15 mouse cellular contexts compared by ENCODE assay signal in the genomic region with DNA sequence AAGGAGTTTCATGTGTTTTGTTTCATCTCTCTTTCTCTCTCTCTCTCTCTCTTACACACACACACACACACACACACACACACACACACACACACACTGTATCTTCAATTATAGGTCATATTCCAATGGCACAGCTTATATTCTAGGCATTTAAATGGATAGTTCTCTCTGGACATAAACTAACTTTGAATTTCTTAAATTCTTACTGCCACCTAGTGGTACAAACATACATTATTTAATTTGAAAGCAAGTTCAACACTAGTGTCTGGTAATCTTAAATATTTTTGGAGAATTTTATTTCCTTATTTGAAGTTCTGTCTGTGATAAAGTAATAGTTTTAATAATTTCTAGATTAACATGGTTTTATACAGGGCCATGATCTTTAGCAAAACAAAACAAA. TPM values are rescaled to one million over a fixed set of nuclear protein-coding genes. Genes with fewer than 3 reads are reported as not detected.
DNase-seq lines count a peak whose midpoint lies in the region; ATAC-seq and TF ChIP-seq lines count a peak whose summit lies in the region.
"Had no signal": no experiment of that assay in that cellular context is flagged by ENCODE, and none has a peak within 500 bp of the region (broad histone marks: within the 10 kb centered on the region; RNA-seq: fewer than 3 reads in every experiment).

No protein-coding gene starts in this region.

- no peak for TF ChIP-seq EP300 in heart, adult 2 months (IDR thresholded peaks at IDR 0.05; ENCODE audit: insufficient read depth, low read depth, low read length)
- TF ChIP-seq EP300 in stomach, postnatal 0 days (optimal IDR thresholded peaks at IDR 0.05) = no peak

- ATAC-seq in heart, embryonic 12.5 days (ENCODE audit: insufficient number of reproducible peaks, low FRiP score) = no peak
- no peak for ATAC-seq in midbrain, embryonic 14.5 days (ENCODE audit: low FRiP score, low TSS enrichment)
- ATAC-seq in midbrain, embryonic 16.5 days = no peak
- no peak for ATAC-seq in embryonic facial prominence, embryonic 14.5 days (ENCODE audit: low read depth)
- no peak for ATAC-seq in stomach, postnatal 0 days (ENCODE audit: low FRiP score, low TSS enrichment)

- no peaks in the 10 kb centered on the region for H3K9me3 ChIP-seq in heart, embryonic 12.5 days (replicated peaks)
- H3K9me3 ChIP-seq in midbrain, embryonic 14.5 days (ENCODE audit: control insufficient read depth, low read length) = no peaks in the 10 kb centered on the region
- H3K9me3 ChIP-seq in midbrain, embryonic 16.5 days (replicated peaks; ENCODE audit: control insufficient read depth, low read length, poor library complexity, severe bottlenecking) = no peaks in the 10 kb centered on the region
- no peaks in the 10 kb centered on the region for H3K9me3 ChIP-seq in embryonic facial prominence, embryonic 14.5 days (ENCODE audit: control insufficient read depth, low read length)
- no peaks in the 10 kb centered on the region for H3K9me3 ChIP-seq in stomach, postnatal 0 days (ENCODE audit: control insufficient read depth, low read length)
- H3K9me3 ChIP-seq: G1E; hindbrain, embryonic 13.5 days; stomach, embryonic 15.5 days had no signal

- DNase-seq in heart, adult 2 months = no peak
- DNase-seq in midbrain, embryonic 14.5 days = peak; percentile 75
- DNase-seq in embryonic facial prominence, embryonic 14.5 days (ENCODE audit: low spot score) = peak; percentile 53
- DNase-seq in stomach, postnatal 0 days (ENCODE audit: low spot score) = no peak
- DNase-seq in frontal cortex, postnatal 36 days (ENCODE audit: low spot score in 2 of 2) = no peak
- no peak for DNase-seq in left cerebral cortex, postnatal 14 days (ENCODE audit: low spot score in 2 of 2)
- DNase-seq: adrenal gland, postnatal 14 days; cerebellum, adult 9-11 months; kidney, postnatal 36 days; lung, postnatal 36 days had no signal

- no peaks in the 10 kb centered on the region; the same call in 1 of the 2 replicates for H3K36me3 ChIP-seq in heart, adult 2 months (ENCODE audit: control insufficient read depth, insufficient read depth, low read length)
- H3K36me3 ChIP-seq in heart, embryonic 12.5 days = peaks cover 66% of the 10 kb centered on the region
- H3K36me3 ChIP-seq in midbrain, embryonic 14.5 days (ENCODE audit: control insufficient read depth, insufficient read depth, low read length) = peaks cover 78% of the 10 kb centered on the region
- H3K36me3 ChIP-seq in midbrain, embryonic 16.5 days (ENCODE audit: control insufficient read depth, insufficient read depth, low read length) = peaks cover 31% of the 10 kb centered on the region
- peaks cover 72% of the 10 kb centered on the region for H3K36me3 ChIP-seq in embryonic facial prominence, embryonic 14.5 days (ENCODE audit: control insufficient read depth, insufficient read depth, low read length)
- peaks cover 11% of the 10 kb centered on the region; the same call in 1 of the 2 replicates for H3K36me3 ChIP-seq in stomach, postnatal 0 days (ENCODE audit: control insufficient read depth, insufficient read depth, low read length)

- intact Hi-C loops in heart, adult 2 months (cut with DNase I) = loop anchor here (1.0 to 10.0 kb wide), 2 partner anchors 87 to 210 kb away; no protein-coding TSS in a partner anchor
- intact Hi-C loops in left cerebral cortex, postnatal 14 days (cut with DNase I) = loop anchor here (2.0 kb wide), 1 partner anchor 86 kb away; no protein-coding TSS in a partner anchor

- no peaks in the 10 kb centered on the region for H3K27me3 ChIP-seq in heart, adult 2 months (ENCODE audit: control insufficient read depth, insufficient read depth, low read length)
- no peaks in the 10 kb centered on the region for H3K27me3 ChIP-seq in heart, embryonic 12.5 days (replicated peaks)
- no peaks in the 10 kb centered on the region for H3K27me3 ChIP-seq in midbrain, embryonic 14.5 days (ENCODE audit: control insufficient read depth, insufficient read depth, low read length)
- no peaks in the 10 kb centered on the region for H3K27me3 ChIP-seq in midbrain, embryonic 16.5 days (ENCODE audit: control insufficient read depth, insufficient read depth, low read depth, low read length)
- H3K27me3 ChIP-seq in embryonic facial prominence, embryonic 14.5 days (replicated peaks; ENCODE audit: control insufficient read depth, insufficient read depth, low read length) = no peaks in the 10 kb centered on the region
- H3K27me3 ChIP-seq in stomach, postnatal 0 days (ENCODE audit: control insufficient read depth, insufficient read depth, low read length) = no peaks in the 10 kb centered on the region
- H3K27me3 ChIP-seq: hindbrain, embryonic 13.5 days; stomach, embryonic 15.5 days had no signal

- TF ChIP-seq CTCF in heart, adult 2 months (IDR thresholded peaks at IDR 0.05) = peak; percentile 68
- peak; percentile 70 for TF ChIP-seq CTCF in stomach, postnatal 0 days (IDR thresholded peaks at IDR 0.05; ENCODE audit: low read depth)

- no peak overlapping the region for H3K4me2 ChIP-seq in heart, embryonic 12.5 days
- H3K4me2 ChIP-seq in midbrain, embryonic 14.5 days (ENCODE audit: low read length) = no peak overlapping the region
- H3K4me2 ChIP-seq in midbrain, embryonic 16.5 days (ENCODE audit: low read length) = no peak overlapping the region
- H3K4me2 ChIP-seq in embryonic facial prominence, embryonic 14.5 days (ENCODE audit: low read depth, low read length) = no peak overlapping the region
- no peak overlapping the region for H3K4me2 ChIP-seq in stomach, postnatal 0 days (replicated peaks; ENCODE audit: low read depth)
- H3K4me2 ChIP-seq: hindbrain, embryonic 13.5 days; stomach, embryonic 15.5 days had no signal

- H3K27ac ChIP-seq in heart, adult 2 months = no peak overlapping the region
- no peak overlapping the region for H3K27ac ChIP-seq in heart, embryonic 12.5 days (ENCODE audit: poor library complexity, severe bottlenecking)
- no peak overlapping the region for H3K27ac ChIP-seq in midbrain, embryonic 14.5 days (replicated peaks; ENCODE audit: low read depth, low read length)
- H3K27ac ChIP-seq in midbrain, embryonic 16.5 days (ENCODE audit: low read length) = no peak overlapping the region
- no peak overlapping the region for H3K27ac ChIP-seq in embryonic facial prominence, embryonic 14.5 days (replicated peaks; ENCODE audit: low read depth, low read length)
- no peak overlapping the region for H3K27ac ChIP-seq in stomach, postnatal 0 days (replicated peaks)
- H3K27ac ChIP-seq: hindbrain, embryonic 13.5 days; stomach, embryonic 15.5 days had no signal

- H3K4me1 ChIP-seq in heart, adult 2 months (ENCODE audit: control insufficient read depth, insufficient read depth, low read length) = no peaks in the 10 kb centered on the region
- no peaks in the 10 kb centered on the region for H3K4me1 ChIP-seq in heart, embryonic 12.5 days (replicated peaks)
- no peaks in the 10 kb centered on the region for H3K4me1 ChIP-seq in midbrain, embryonic 14.5 days (ENCODE audit: control insufficient read depth, insufficient read depth, low read length)
- no peaks in the 10 kb centered on the region for H3K4me1 ChIP-seq in midbrain, embryonic 16.5 days (ENCODE audit: control insufficient read depth, insufficient read depth, low read length)
- H3K4me1 ChIP-seq in embryonic facial prominence, embryonic 14.5 days (ENCODE audit: control insufficient read depth, insufficient read depth, low read length) = no peaks in the 10 kb centered on the region
- H3K4me1 ChIP-seq in stomach, postnatal 0 days (replicated peaks; ENCODE audit: control insufficient read depth, insufficient read depth) = no peaks in the 10 kb centered on the region
- H3K4me1 ChIP-seq: hindbrain, embryonic 13.5 days; stomach, embryonic 15.5 days had no signal

- H3K9ac ChIP-seq in heart, adult 2 months (ENCODE audit: low read depth, low read length) = no peak overlapping the region
- no peak overlapping the region for H3K9ac ChIP-seq in heart, embryonic 12.5 days
- H3K9ac ChIP-seq in midbrain, embryonic 14.5 days (replicated peaks; ENCODE audit: low read length) = no peak overlapping the region
- H3K9ac ChIP-seq in midbrain, embryonic 16.5 days (ENCODE audit: low read depth, low read length) = no peak overlapping the region
- no peak overlapping the region for H3K9ac ChIP-seq in embryonic facial prominence, embryonic 14.5 days (ENCODE audit: low read depth, low read length)
- no peak overlapping the region for H3K9ac ChIP-seq in stomach, postnatal 0 days (ENCODE audit: low read length)
- H3K9ac ChIP-seq: hindbrain, embryonic 13.5 days; stomach, embryonic 15.5 days had no signal

- TF ChIP-seq POLR2A in heart, adult 2 months (IDR thresholded peaks at IDR 0.05; ENCODE audit: insufficient read depth, low read depth, low read length) = no peak

- H3K4me3 ChIP-seq in heart, adult 2 months = no peak overlapping the region
- no peak overlapping the region for H3K4me3 ChIP-seq in heart, embryonic 12.5 days
- no peak overlapping the region for H3K4me3 ChIP-seq in midbrain, embryonic 14.5 days (replicated peaks; ENCODE audit: low read depth, low read length)
- no peak overlapping the region for H3K4me3 ChIP-seq in midbrain, embryonic 16.5 days (ENCODE audit: low read depth, low read length)
- no peak overlapping the region for H3K4me3 ChIP-seq in embryonic facial prominence, embryonic 14.5 days (ENCODE audit: low read depth, low read length)
- H3K4me3 ChIP-seq in stomach, postnatal 0 days (ENCODE audit: low read depth, low read length) = no peak overlapping the region
- H3K4me3 ChIP-seq: hindbrain, embryonic 13.5 days; stomach, embryonic 15.5 days had no signal

- H3K79me2 ChIP-seq in heart, adult 2 months (replicated peaks; ENCODE audit: control insufficient read depth, insufficient read depth, low read length) = no peaks in the 10 kb centered on the region

RNA-seq across cellular contexts. Expression of gene Zdhhc6, which starts 10.8 kb away (rescaled TPM):
- total RNA-seq in heart, adult 2 months (2021) = 10 to 100 TPM; 19.6 to 22.1 TPM
- 10.4 and 14.1 TPM in 2 replicates for polyA plus RNA-seq in heart, adult 2 months (2012; rRNA removed)
- polyA plus RNA-seq in heart, embryonic 12.5 days (2016; fragmentation: Nextera tagmentation; extraction: Ambion mirVana) = 71.5 and 72.1 TPM in 2 replicates
- polyA plus RNA-seq in midbrain, embryonic 14.5 days (2014; fragmentation: Nextera tagmentation; extraction: Ambion mirVana) = 52.7 and 72.4 TPM in 2 replicates
- 64.7 and 71.1 TPM in 2 replicates for polyA plus RNA-seq in midbrain, embryonic 16.5 days (2015; fragmentation: Nextera tagmentation; extraction: Ambion mirVana)
- polyA plus RNA-seq in embryonic facial prominence, embryonic 14.5 days (2014; fragmentation: Nextera tagmentation; extraction: Ambion mirVana) = 73.2 and 82.9 TPM in 2 replicates
- 49.8 and 50.8 TPM in 2 replicates for polyA plus RNA-seq in stomach, postnatal 0 days (2015; fragmentation: Nextera tagmentation; extraction: Ambion mirVana)
- 10 to 100 TPM; 24.0 to 28.0 TPM for total RNA-seq in left cerebral cortex, postnatal 14 days (2021)

RNA-seq across cellular contexts. Expression of gene Vti1a, which starts 11.1 kb away (rescaled TPM):
- 10 to 100 TPM; 15.6 to 16.3 TPM for total RNA-seq in heart, adult 2 months (2021)
- 6.2 and 9.4 TPM in 2 replicates for polyA plus RNA-seq in heart, adult 2 months (2012; rRNA removed)
- 19.6 TPM in 2 replicates for polyA plus RNA-seq in heart, embryonic 12.5 days (2016; fragmentation: Nextera tagmentation; extraction: Ambion mirVana)
- 25.3 and 33.9 TPM in 2 replicates for polyA plus RNA-seq in midbrain, embryonic 14.5 days (2014; fragmentation: Nextera tagmentation; extraction: Ambion mirVana)
- polyA plus RNA-seq in midbrain, embryonic 16.5 days (2015; fragmentation: Nextera tagmentation; extraction: Ambion mirVana) = 42.1 and 43.6 TPM in 2 replicates
- 17.0 and 21.7 TPM in 2 replicates for polyA plus RNA-seq in embryonic facial prominence, embryonic 14.5 days (2014; fragmentation: Nextera tagmentation; extraction: Ambion mirVana)
- 19.4 and 20.1 TPM in 2 replicates for polyA plus RNA-seq in stomach, postnatal 0 days (2015; fragmentation: Nextera tagmentation; extraction: Ambion mirVana)
- 10 to 100 TPM; 57.2 to 58.9 TPM for total RNA-seq in left cerebral cortex, postnatal 14 days (2021)

RNA-seq across cellular contexts. Expression of gene Acsl5, which starts 53.3 kb away (rescaled TPM):
- 10 to 100 TPM; 12.5 to 14.7 TPM for total RNA-seq in heart, adult 2 months (2021)
- 8.0 and 9.0 TPM in 2 replicates for polyA plus RNA-seq in heart, adult 2 months (2012; rRNA removed)
- polyA plus RNA-seq in heart, embryonic 12.5 days (2016; fragmentation: Nextera tagmentation; extraction: Ambion mirVana) = 40.7 and 44.0 TPM in 2 replicates
- polyA plus RNA-seq in midbrain, embryonic 14.5 days (2014; fragmentation: Nextera tagmentation; extraction: Ambion mirVana) = 7.3 and 12.6 TPM in 2 replicates
- polyA plus RNA-seq in midbrain, embryonic 16.5 days (2015; fragmentation: Nextera tagmentation; extraction: Ambion mirVana) = 14.7 and 18.2 TPM in 2 replicates
- 31.0 and 36.4 TPM in 2 replicates for polyA plus RNA-seq in embryonic facial prominence, embryonic 14.5 days (2014; fragmentation: Nextera tagmentation; extraction: Ambion mirVana)
- polyA plus RNA-seq in stomach, postnatal 0 days (2015; fragmentation: Nextera tagmentation; extraction: Ambion mirVana) = 62.7 and 63.2 TPM in 2 replicates
- 10 to 100 TPM; 38.1 to 38.7 TPM for total RNA-seq in left cerebral cortex, postnatal 14 days (2021)

Comparison
In these comparisons a context has a peak if more than half of its experiments do, and no peak if none do; other contexts are left out.
1. DNase-seq: peak in midbrain, embryonic 14.5 days (single experiment) and embryonic facial prominence, embryonic 14.5 days (single experiment); none in heart, adult 2 months (0 of 2), stomach, postnatal 0 days (single experiment), frontal cortex, postnatal 36 days (0 of 2) and left cerebral cortex, postnatal 14 days (0 of 2).